Mouse (Mus musculus) layer of hippocampus, adult 8-10 months (tissue): ENCODE measurements at regions not wholly inside any gene's neighbourhood (a gene's known extent, or its start where the extent isn't known, plus 50 kb on each side); places are given as distances from the start of the nearest gene placed in this dataset.

Experiments
- DNase-seq, 2 experiments: peaks; one replicate each; pipeline ENCODE4 v3.0.0; 2022; ENCODE audit warnings: low spot score in 2 of 2

GRCm38 (mm10) chr1:122607309-122607708 is 1039.5 kb upstream of the Ddx18 start:
- DNase-seq = no peak

DNA sequence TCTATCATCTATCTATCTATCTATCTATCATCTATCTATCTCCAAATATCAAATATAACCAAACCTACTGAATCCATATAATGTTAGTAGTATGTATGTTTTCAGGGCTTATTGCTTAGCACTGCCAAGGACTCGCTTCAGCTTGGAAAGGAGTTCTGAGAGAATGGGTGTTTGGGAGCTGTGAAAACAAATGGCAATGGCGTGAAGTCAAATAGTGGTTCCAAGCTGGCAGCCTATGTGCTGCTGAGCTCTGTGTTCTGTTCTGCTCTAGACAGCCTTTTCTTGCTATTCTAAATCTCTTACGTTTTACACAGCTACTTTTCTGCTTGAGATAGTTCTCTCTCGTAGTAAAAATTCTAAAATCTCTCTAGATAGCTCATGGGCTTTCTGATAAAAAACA is 1008.2 kb upstream of the Ddx18 start:
- peak in 1 of 2 experiments; percentile 27 for DNase-seq

DNA sequence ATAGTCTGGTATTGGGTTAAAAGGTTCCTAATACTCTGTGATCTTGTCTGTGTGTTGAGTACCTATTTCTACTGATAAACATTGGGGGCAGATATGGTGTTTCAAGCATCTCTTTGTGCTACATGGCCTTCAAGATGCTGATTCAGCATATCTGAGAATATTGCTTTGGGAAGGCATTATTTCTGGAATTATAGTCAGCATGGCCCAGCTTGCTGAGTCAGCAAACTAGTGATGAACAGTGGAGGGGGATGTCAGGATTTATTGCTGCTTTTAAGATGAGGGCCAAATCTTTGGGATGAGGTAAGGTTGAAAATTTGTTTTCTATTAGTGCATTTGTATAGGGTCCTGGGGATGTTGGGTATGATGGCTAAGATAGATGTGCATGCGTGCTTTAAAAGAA is 983.8 kb upstream of the Ddx18 start:
- no peak for DNase-seq

GRCm38 (mm10) chr1:122509580-122509979 is 941.8 kb upstream of the Ddx18 start:
- no peak for DNase-seq

DNA sequence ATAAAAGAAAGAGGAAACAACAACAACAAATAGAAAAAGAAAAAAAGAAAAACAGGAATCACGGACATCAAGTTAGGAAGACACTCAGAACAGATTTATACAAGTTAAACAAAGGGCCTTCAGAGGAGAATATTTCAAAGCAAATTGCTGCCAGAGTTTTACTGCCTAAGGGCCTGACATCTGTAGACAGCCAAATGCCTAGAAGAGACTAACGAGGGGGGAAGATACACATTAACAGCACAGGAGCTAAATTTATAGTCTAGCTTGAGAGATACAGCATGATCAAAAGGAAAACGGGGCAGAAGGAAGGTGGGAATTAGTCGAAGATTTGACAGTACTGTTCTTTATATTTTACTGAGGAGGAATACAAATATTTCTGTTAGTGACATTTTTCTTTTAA is 933.9 kb upstream of the Ddx18 start:
- DNase-seq = no peak

GRCm38 (mm10) chr1:122478003-122478402 is 910.2 kb upstream of the Ddx18 start:
- DNase-seq = no peak

GRCm38 (mm10) chr1:122463931-122464330 is 896.1 kb upstream of the Ddx18 start:
- peak; percentile 26 to 44 for DNase-seq

DNA sequence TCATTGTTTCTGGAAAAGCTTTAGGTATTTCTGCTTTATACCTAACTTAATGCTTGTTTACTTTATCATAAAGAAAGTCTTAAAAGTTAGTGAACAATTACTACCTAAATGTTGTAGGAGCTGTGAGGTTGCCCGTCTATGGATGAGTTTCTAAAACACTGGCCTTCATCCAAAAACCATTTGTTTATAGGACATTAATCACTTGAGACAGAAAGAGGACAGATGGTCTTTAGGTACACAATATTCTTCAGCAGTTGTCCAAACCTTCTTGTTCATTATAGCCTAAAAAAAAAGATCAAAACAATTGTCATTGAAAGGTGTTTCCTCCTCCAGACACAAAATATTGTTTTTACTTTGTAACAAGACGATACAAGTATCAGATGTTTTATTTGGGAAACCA is 891.3 kb upstream of the Ddx18 start:
- DNase-seq = no peak

GRCm38 (mm10) chr1:122454881-122455280 is 887.1 kb upstream of the Ddx18 start:
- no peak for DNase-seq

DNA sequence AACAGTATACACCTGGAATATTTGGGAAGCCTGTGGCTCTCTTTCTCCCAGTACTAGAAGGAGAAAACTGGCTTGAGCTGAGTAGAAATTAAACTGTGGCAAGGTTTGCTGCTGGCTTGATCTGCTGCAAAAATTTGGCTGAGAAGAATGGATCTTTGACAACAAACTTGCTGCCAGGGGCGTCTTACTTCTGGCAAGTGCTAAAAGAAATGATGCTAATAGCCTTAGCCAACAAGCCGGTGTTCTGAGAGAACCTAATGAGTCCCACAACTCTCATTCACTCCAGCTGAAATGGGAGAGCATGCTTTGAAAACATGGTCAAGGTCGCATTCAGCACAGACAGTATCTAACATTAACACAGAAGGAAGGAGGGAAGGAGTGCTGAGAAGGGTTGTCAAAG is 885.8 kb upstream of the Ddx18 start:
- peak in 1 of 2 experiments; percentile 7 for DNase-seq

DNA sequence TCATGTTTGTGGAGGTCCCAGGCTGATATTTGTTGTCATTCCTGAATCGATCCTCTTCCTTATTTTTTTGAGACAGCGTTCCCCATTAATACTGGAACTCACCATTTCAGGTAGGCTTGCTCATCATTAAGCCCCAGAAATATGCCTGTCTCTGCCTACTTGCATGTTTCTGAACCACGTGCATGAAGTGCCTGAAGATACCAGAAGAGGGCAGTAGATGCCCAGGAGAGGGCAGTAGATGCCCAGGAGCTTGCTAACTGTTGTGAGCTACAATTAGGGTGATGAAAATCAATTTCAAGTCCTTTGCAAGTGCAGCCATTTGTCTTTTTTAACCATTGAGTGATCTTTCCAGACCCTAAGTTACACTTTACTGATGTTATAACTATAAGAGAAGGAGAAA is 871.6 kb upstream of the Ddx18 start:
- no peak for DNase-seq

GRCm38 (mm10) chr1:122423503-122423902 is 855.7 kb upstream of the Ddx18 start:
- DNase-seq = no peak

GRCm38 (mm10) chr1:122396342-122396741 is 828.6 kb upstream of the Ddx18 start:
- peak; percentile 19 to 46 for DNase-seq

GRCm38 (mm10) chr1:122393660-122394355 is 826.0 kb upstream of the Ddx18 start:
- peak; percentile 15 to 38 for DNase-seq

DNA sequence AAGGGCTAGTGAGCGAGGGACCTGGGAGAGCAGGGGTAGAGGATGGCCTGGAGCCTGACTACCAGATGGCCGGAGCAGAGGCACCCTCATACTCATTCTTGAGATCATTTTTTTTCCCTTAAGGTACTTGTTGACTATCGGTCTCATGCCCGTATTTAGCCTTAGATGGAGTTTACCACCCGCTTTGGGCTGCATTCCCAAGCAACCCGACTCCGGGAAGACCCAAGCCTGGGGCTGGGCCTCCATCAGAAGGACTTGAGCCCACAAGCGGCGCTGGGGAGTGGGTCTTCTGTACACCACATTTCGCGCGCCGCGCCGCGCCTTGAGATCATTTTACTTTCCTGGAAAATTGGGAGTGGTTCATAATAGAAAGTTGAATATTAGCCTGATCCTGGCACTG is 789.2 kb upstream of the Ddx18 start:
- DNase-seq = peak; percentile 75 to 91

GRCm38 (mm10) chr1:122351530-122351929 is 783.7 kb upstream of the Ddx18 start:
- no peak for DNase-seq

DNA sequence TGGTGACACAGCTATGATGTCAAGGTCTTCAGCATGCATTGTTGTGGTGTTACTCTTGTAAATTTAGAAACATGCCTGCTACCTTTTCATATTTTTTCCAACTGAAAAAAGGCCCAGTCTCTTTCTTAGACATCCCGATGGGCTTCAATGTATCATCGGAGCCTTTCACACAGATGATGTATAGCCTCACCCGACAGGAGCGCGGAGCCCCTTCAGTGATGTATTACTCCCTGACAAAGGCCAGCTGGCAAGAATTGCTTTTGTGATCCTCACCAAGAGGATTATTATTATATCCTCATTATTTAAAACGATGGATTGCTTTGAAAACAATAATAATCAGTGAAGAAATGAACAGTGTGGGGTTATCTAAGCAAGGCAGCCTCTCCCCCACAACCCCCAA is 765.5 kb upstream of the Ddx18 start:
- DNase-seq = no peak

GRCm38 (mm10) chr1:122328276-122328675 is 760.5 kb upstream of the Ddx18 start:
- no peak for DNase-seq
